15 mouse cellular contexts compared by ENCODE assay signal in the genomic region with DNA sequence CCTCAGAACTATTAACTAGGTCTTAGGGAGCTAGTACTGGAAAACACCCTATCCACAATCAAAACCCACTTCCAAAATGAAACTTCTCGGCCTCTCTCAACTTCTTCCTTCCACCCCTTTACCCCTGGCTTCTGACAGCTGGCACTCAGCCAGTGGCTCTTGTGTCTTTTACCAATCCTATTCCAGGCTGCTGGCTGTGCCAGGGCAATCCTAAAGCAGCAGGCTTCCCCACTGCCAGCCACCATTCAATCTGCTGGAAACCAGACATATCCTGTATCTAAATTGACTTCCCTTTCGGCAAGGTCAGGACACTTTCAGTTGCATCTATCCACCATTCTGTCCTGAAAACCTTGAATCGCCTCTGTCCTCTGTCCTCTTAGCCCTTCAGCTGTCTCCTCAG. TPM values are rescaled to one million over a fixed set of nuclear protein-coding genes. Genes with fewer than 3 reads are reported as not detected.
DNase-seq lines count a peak whose midpoint lies in the region; ATAC-seq and TF ChIP-seq lines count a peak whose summit lies in the region.
"Had no signal": no experiment of that assay in that cellular context is flagged by ENCODE, and none has a peak within 500 bp of the region (broad histone marks: within the 10 kb centered on the region; RNA-seq: fewer than 3 reads in every experiment).

No protein-coding gene starts in this region.

- no peaks in the 10 kb centered on the region for H3K9me3 ChIP-seq in heart, embryonic 11.5 days (replicated peaks; ENCODE audit: control insufficient read depth, low read length)
- H3K9me3 ChIP-seq in midbrain, embryonic 14.5 days (ENCODE audit: control insufficient read depth, low read length): no peaks in the 10 kb centered on the region
- H3K9me3 ChIP-seq in midbrain, embryonic 16.5 days (replicated peaks; ENCODE audit: control insufficient read depth, low read length, poor library complexity, severe bottlenecking): no peaks in the 10 kb centered on the region
- H3K9me3 ChIP-seq: hindbrain, embryonic 15.5 days; kidney, embryonic 15.5 days; liver, embryonic 15.5 days; midbrain, embryonic 12.5 days had no signal

- H3K36me3 ChIP-seq in heart, embryonic 11.5 days (ENCODE audit: control insufficient read depth, insufficient read depth, low read length): no peaks in the 10 kb centered on the region
- H3K36me3 ChIP-seq in midbrain, embryonic 14.5 days (ENCODE audit: control insufficient read depth, insufficient read depth, low read length): no peaks in the 10 kb centered on the region
- H3K36me3 ChIP-seq in midbrain, embryonic 16.5 days (ENCODE audit: control insufficient read depth, insufficient read depth, low read length): no peaks in the 10 kb centered on the region
- H3K36me3 ChIP-seq: hindbrain, embryonic 15.5 days; kidney, embryonic 15.5 days; liver, embryonic 15.5 days; midbrain, embryonic 12.5 days had no signal

- WGBS in heart, embryonic 11.5 days (ENCODE audit: insufficient replicate concordance): 61% methylated on average over 3 of the region's 3 CpGs
- 76% methylated on average over 3 of the region's 3 CpGs for WGBS in midbrain, embryonic 14.5 days
- WGBS in midbrain, embryonic 16.5 days: 76% methylated on average over 3 of the region's 3 CpGs

- H3K9ac ChIP-seq in heart, embryonic 11.5 days (ENCODE audit: low read depth, low read length): no peak overlapping the region
- H3K9ac ChIP-seq in midbrain, embryonic 14.5 days (replicated peaks; ENCODE audit: low read length): no peak overlapping the region
- H3K9ac ChIP-seq in midbrain, embryonic 16.5 days (ENCODE audit: low read depth, low read length): no peak overlapping the region
- H3K9ac ChIP-seq: hindbrain, embryonic 15.5 days; kidney, embryonic 15.5 days; liver, embryonic 15.5 days; midbrain, embryonic 12.5 days had no signal

- ATAC-seq in heart, embryonic 11.5 days (replicated peaks; ENCODE audit: insufficient number of reproducible peaks, low FRiP score, low TSS enrichment): no peak
- no peak for ATAC-seq in midbrain, embryonic 14.5 days (ENCODE audit: low FRiP score, low TSS enrichment)
- no peak for ATAC-seq in midbrain, embryonic 16.5 days
- ATAC-seq in megakaryocyte, adult 5-6 weeks (ENCODE audit: poor library complexity, severe bottlenecking): peak; percentile 40; the same call in 1 of the 2 replicates

- no peaks in the 10 kb centered on the region for H3K27me3 ChIP-seq in heart, embryonic 11.5 days (ENCODE audit: control insufficient read depth, insufficient read depth, low read length)
- H3K27me3 ChIP-seq in midbrain, embryonic 14.5 days (ENCODE audit: control insufficient read depth, insufficient read depth, low read length): no peaks in the 10 kb centered on the region
- no peaks in the 10 kb centered on the region for H3K27me3 ChIP-seq in midbrain, embryonic 16.5 days (ENCODE audit: control insufficient read depth, insufficient read depth, low read depth, low read length)
- H3K27me3 ChIP-seq: CH12.LX; hindbrain, embryonic 15.5 days; kidney, embryonic 15.5 days; liver, embryonic 15.5 days; midbrain, embryonic 12.5 days had no signal

- no peak overlapping the region for H3K4me2 ChIP-seq in heart, embryonic 11.5 days
- H3K4me2 ChIP-seq in midbrain, embryonic 14.5 days (ENCODE audit: low read length): no peak overlapping the region
- H3K4me2 ChIP-seq in midbrain, embryonic 16.5 days (ENCODE audit: low read length): no peak overlapping the region
- H3K4me2 ChIP-seq: hindbrain, embryonic 15.5 days; kidney, embryonic 15.5 days; liver, embryonic 15.5 days; midbrain, embryonic 12.5 days had no signal

- DNase-seq in heart, postnatal 10 days: peak; percentile 14 to 39
- peak; percentile 45 for DNase-seq in midbrain, embryonic 14.5 days
- DNase-seq in NIH3T3 (ENCODE audit: low read depth): peak; percentile 31
- no peak for DNase-seq in layer of hippocampus, adult 2 months (ENCODE audit: low spot score in 2 of 2)
- DNase-seq: cerebellum, adult 11 months; layer of hippocampus, adult 9-11 months; thymus, postnatal 25 days had no signal

- no peak for TF ChIP-seq CTCF in layer of hippocampus, adult 2 months (conservative IDR thresholded peaks at IDR 0.05)

- no peak overlapping the region for H3K27ac ChIP-seq in heart, embryonic 11.5 days (ENCODE audit: low read depth, low read length)
- H3K27ac ChIP-seq in midbrain, embryonic 14.5 days (replicated peaks; ENCODE audit: low read depth, low read length): no peak overlapping the region
- no peak overlapping the region for H3K27ac ChIP-seq in midbrain, embryonic 16.5 days (ENCODE audit: low read length)
- H3K27ac ChIP-seq in layer of hippocampus, adult 2 months: no peak overlapping the region
- H3K27ac ChIP-seq: hindbrain, embryonic 15.5 days; kidney, embryonic 15.5 days; liver, embryonic 15.5 days; midbrain, embryonic 12.5 days had no signal

- intact Hi-C loops in heart, postnatal 10 days (cut with DNase I): no loop called here

- H3K4me3 ChIP-seq in heart, embryonic 11.5 days (ENCODE audit: low read depth, low read length): no peak overlapping the region
- H3K4me3 ChIP-seq in midbrain, embryonic 14.5 days (replicated peaks; ENCODE audit: low read depth, low read length): no peak overlapping the region
- H3K4me3 ChIP-seq in midbrain, embryonic 16.5 days (ENCODE audit: low read depth, low read length): no peak overlapping the region
- H3K4me3 ChIP-seq in layer of hippocampus, adult 2 months: no peak overlapping the region
- H3K4me3 ChIP-seq: hindbrain, embryonic 15.5 days; kidney, embryonic 15.5 days; liver, embryonic 15.5 days; midbrain, embryonic 12.5 days had no signal

- no peaks in the 10 kb centered on the region for H3K4me1 ChIP-seq in heart, embryonic 11.5 days (ENCODE audit: control insufficient read depth, insufficient read depth, low read length)
- no peaks in the 10 kb centered on the region for H3K4me1 ChIP-seq in midbrain, embryonic 14.5 days (ENCODE audit: control insufficient read depth, insufficient read depth, low read length)
- peaks cover 5% of the 10 kb centered on the region; the same call in 1 of the 2 replicates for H3K4me1 ChIP-seq in midbrain, embryonic 16.5 days (ENCODE audit: control insufficient read depth, insufficient read depth, low read length)
- H3K4me1 ChIP-seq: midbrain, embryonic 12.5 days had no signal

RNA-seq across cellular contexts. Expression of gene Nrf1, which starts 5.3 kb away (rescaled TPM):
- 10 to 100 TPM; 19.5 to 22.6 TPM for total RNA-seq in heart, postnatal 10 days (2021)
- 40.0 and 44.5 TPM in 2 replicates for polyA plus RNA-seq in heart, embryonic 11.5 days (2014; fragmentation: Nextera tagmentation; extraction: Ambion mirVana)
- 32.2 and 42.8 TPM in 2 replicates for polyA plus RNA-seq in midbrain, embryonic 14.5 days (2014; fragmentation: Nextera tagmentation; extraction: Ambion mirVana)
- polyA plus RNA-seq in midbrain, embryonic 16.5 days (2015; fragmentation: Nextera tagmentation; extraction: Ambion mirVana): 33.8 and 35.4 TPM in 2 replicates
- 37.1 and 39.6 TPM in 2 replicates for total RNA-seq in megakaryocyte, adult 5-6 weeks (2015)
- 69.9 and 84.5 TPM in 2 replicates for total RNA-seq in megakaryocyte, adult 5-6 weeks (2017)
- 10 to 100 TPM; 25.9 to 26.0 TPM for total RNA-seq in layer of hippocampus, adult 2 months (2021)

Comparison
In these comparisons a context has a peak if more than half of its experiments do, and no peak if none do; other contexts are left out.
1. DNase-seq: peak in heart, postnatal 10 days (2 of 2), midbrain, embryonic 14.5 days (single experiment) and NIH3T3 (single experiment); none in layer of hippocampus, adult 2 months (0 of 2).